Mouse (Mus musculus) large intestine, adult 2 months (tissue): ENCODE results near the gene Six3. TPM values are rescaled to one million over a fixed set of nuclear protein-coding genes. Genes with fewer than 3 reads are reported as not detected.

ENCODE experiments used
- DNase-seq: peaks from one replicate; pipeline ENCODE4 v3.0.0-alpha.2; 2012; ENCODE audit warnings: low read depth, low spot score
- WGBS: fragments of 180-500 bp; shearing (Covaris S2); methylation state at CpG from one replicate; pipeline ENCODE4 v1.1.7; 2018; 5-methylcytosine and 5-hydroxymethylcytosine counted together
- polyA plus RNA-seq: library from polyadenylated mRNA; depleted of rRNA; stranded (reverse); fragments of >200 nt; gene quantifications from 2 replicates; pipeline ENCODE4 v1.2.3, GENCODE M21; 2012

The Six3 gene
- polyA plus RNA-seq, 1 experiment: not detected

GRCm38 (mm10) chr17:85611521-85612515 is 1.6 kb upstream of the Six3 start:
- no peak for DNase-seq
- WGBS: 5% methylated on average over 19 of the region's 19 CpGs

GRCm38 (mm10) chr17:85612526-85613265 is 712 bp upstream of the Six3 start:
- no peak for DNase-seq

GRCm38 (mm10) chr17:85614011-85614721 is 758 bp downstream of the Six3 start:
- no peak for DNase-seq
- 2% methylated on average over 30 of the region's 30 CpGs for WGBS

More at GRCm38 (mm10) chr17:85612526-85613265, 712 bp upstream of the Six3 start:
- WGBS: 3% methylated on average over 31 of the region's 31 CpGs

DNA sequence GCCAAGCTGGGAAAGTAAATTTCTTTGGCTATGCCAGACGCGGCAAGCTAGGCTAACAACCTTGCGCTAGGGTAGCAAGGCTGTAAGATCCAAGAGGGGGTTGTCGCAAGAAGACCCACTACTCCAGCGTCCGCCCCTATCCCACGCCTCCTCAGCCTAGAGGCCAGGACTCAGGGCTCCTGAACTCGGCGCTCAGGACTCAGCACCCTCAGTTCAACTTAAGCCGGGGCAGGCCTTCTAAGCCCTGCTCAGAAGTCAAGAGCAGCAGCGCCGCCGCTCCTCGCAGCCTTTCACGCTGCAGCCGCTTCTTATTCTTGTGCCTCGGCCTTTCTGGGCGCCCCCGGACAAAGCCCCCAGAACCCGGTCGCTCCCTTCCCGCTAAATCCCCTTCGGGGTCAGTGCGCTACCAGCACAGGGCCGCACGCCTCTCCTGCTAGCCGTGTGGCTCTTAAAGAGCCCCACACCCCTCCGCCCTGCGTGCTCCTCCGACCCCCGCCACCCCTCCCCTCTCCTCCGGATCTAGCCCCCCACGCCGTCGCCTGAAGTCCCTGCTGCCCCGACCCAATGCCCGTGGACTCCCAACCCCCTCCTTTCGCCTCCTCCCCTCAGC is 1.4 kb downstream of the Six3 start:
- no peak for DNase-seq
- whole genome bisulfite sequencing: 1% methylated on average over 38 of the region's 38 CpGs

GRCm38 (mm10) chr17:85615586-85615985 is 2.2 kb downstream of the Six3 start:
- no peak for DNase-seq
- 2% methylated on average over 4 of the region's 4 CpGs for WGBS

DNA sequence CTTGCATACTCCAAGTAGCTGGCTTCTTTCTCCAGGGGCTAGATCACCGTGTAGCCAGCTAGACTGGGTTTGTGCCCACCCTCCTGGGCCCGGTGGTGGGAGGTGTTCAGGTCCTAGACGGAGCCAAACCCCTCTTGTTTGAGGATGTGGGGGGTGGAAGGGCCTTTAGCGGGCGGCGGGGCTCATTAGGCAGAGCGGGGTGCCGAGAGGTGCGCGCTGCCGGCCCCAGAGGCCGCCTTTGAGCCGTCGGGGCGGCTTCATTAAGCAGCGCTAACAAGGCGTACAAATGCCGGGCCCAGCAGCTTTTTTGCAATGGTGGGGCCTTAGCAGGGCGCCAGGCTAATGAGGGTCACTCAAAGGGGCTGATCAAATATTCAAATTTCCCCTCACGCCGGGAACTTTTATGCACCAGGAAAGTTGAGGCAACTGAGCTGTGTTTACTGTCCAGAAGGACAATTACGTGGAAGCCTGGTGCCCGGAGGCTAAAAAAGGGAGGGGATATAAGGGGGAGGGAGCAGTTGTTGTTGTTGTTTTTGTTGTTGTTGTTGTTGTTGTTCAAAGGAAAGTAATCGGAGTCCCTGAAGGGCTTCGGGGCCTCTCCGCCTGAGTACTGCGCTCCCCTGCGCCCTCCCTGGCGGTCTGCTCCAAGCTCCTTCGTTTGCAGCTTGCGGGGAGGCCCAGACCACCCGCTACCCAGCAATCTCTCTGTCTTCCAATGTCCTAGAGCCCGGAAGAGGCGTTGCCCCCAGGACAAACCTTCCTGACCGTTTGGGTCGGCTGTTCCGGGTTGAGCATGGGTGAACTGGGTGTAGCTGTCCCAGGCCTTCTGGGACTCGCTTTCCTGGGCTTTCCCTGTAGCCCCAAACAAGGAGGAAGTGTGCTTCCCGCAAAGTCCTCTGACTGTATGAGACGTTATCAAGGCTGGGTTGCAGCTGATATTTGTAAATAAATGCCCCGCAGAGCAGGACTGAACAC is 3.4 kb downstream of the Six3 start:
- WGBS: 2% methylated on average over 41 of the region's 41 CpGs
- no peak for DNase-seq

- WGBS: 3% methylated on average over 36 of the region's 36 CpGs
- no peak for DNase-seq
Observed at GRCm38 (mm10) chr17:85617566-85618358, 4.4 kb downstream of the Six3 start.

DNA sequence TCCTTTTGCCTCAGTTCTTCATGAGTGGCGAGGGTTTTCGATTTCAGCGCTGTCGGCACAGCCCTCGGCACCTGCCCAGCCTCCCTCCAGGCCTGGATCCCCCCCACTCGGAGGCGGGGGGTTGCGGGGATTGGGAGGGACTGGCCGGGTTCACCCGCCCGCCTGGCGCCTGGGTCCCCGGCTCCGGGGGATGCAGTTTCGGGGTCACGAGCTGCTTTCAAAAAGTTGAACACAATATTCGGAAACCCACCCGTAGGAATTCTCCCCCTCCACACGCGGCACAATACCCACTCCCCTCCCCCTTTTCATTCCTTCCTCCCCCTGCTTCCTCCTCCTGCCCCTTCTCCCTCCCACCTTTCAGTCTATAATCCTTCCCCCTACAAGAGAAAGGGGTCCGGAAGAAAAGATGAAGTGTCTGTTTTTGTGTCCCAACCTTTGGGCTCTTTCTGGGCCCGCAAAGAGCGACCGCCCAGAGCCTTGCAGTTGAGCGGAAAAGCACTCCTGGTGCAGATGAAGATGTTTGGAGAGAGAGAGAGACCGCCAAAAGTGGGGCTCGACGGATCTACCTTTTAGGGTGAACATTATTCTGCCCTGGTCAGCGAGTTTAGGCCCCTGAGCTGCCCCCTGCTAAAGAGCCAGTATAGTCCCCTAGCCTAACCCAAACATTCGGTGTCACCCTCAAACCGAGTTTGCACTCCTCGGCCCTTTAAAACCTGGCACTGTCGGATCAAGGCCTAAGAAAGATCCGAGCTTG is 5.1 kb downstream of the Six3 start:
- WGBS: 4% methylated on average over 34 of the region's 34 CpGs
- no peak for DNase-seq

GRCm38 (mm10) chr17:85619113-85620085 is 6.0 kb downstream of the Six3 start:
- no peak for DNase-seq
- WGBS: 10% methylated on average over 20 of the region's 20 CpGs

DNA sequence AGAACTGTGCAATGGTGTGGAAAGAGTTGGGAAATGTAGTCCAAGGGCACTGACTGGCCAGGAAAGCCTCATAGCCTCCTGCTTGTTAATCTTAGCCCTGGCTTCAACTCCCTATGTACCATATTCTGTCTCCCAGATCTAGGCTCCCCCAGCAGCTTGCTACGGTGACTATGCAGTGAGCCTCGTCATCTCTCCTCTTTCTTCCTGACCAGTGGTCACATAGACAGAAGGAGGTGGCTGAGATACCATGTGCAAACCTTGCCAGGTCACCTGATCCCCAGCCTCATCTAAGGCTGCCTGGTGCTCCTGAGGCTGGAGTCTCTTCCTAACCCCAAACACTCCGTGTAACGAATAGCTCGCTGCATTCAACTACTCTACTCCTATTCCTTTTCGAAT is 6.7 kb downstream of the Six3 start:
- no peak for DNase-seq
- 5% methylated on average over 6 of the region's 6 CpGs for WGBS

DNA sequence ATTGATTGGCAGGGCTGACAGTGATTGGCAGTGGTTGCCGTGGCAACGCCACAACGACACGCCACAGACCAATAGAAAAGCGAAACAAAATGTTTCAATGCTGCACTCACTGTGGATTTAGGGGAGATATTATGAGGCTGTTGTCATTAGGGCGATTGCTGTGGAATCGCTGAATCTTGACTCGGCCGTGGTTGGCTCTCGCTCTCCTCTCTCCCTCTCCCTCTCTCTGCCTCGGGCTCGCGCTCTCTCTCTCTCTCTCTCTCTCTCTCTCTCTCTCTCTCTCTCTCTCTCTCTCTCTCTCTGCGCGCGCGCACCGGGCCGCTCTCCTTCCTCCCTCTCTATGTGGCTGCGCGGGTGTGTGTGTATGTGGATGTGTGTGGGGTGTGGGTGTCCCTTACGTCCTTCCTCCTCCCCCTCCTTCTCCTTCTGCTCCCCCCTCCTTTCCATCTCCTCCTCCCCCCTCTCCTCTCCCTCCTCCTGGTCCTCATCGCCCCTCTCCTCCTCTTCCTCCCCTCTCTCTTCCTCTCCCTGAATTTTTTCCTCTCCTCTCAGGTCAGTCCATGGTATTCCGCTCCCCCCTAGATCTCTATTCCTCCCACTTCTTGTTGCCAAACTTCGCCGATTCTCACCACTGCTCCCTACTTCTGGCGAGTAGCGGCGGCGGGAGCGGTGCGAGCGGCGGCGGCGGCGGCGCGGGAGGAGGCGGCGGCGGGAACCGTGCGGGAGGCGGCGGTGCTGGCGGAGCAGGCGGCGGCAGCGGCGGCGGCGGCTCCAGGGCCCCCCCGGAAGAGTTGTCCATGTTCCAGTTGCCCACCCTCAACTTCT is 7.5 kb downstream of the Six3 start:
- DNase-seq: no peak
- WGBS: 3% methylated on average over 53 of the region's 54 CpGs

DNA sequence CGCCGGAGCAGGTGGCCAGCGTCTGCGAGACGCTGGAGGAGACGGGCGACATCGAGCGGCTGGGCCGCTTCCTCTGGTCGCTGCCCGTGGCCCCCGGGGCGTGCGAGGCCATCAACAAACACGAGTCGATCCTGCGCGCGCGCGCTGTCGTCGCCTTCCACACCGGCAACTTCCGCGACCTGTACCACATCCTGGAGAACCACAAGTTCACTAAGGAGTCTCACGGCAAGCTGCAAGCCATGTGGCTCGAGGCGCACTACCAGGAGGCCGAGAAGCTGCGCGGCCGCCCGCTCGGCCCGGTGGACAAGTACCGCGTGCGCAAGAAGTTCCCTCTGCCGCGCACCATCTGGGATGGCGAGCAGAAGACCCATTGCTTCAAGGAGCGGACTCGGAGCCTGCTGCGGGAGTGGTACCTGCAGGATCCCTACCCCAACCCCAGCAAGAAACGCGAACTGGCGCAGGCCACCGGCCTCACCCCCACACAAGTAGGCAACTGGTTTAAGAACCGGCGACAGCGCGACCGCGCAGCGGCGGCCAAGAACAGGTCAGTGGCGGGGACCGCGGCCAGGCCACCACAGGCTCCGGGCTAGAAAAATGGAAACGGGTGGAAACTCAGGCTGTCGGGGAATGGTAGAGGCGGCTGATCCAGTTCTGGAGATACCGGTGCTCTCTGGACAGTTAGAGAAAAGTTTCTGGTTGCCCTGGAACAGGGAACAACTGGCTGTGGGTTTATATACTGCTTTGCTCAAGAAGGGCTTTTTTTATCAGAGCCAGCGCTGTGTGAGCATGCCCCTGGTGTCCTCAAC is 8.3 kb downstream of the Six3 start:
- no peak for DNase-seq
- 2% methylated on average over 67 of the region's 67 CpGs for WGBS

GRCm38 (mm10) chr17:85622493-85623157 is 9.2 kb downstream of the Six3 start:
- DNase-seq: no peak
- 14% methylated on average over 12 of the region's 12 CpGs for WGBS
